Mouse (Mus musculus) E14TG2a.4 (cell line): ENCODE measurements around the gene Mia.

Experiments used
- H3K27me3 ChIP-seq: 2 replicates; pipeline ENCODE4 v1.6.1; 2014; ENCODE audit warnings: low read length, control low read depth; ENCODE audit not compliant: insufficient read depth
- H3K36me3 ChIP-seq: 2 replicates; pipeline ENCODE4 v1.6.1; 2014; ENCODE audit warnings: low read length, control low read depth; ENCODE audit not compliant: insufficient read depth
- H3K4me1 ChIP-seq: replicated peaks from 2 replicates; pipeline ENCODE4 v1.6.1; 2014; ENCODE audit warnings: low read depth, low read length, control low read depth
- H3K4me3 ChIP-seq: replicated peaks from 2 replicates; pipeline ENCODE4 v1.5.1; 2014; ENCODE audit warnings: mild to moderate bottlenecking, low read length
- H3K9me3 ChIP-seq: 2 replicates; pipeline ENCODE4 v1.6.1; 2014; ENCODE audit warnings: low read length, control low read depth
- CTCF ChIP-seq: conservative IDR thresholded peaks from 2 replicates; pipeline ENCODE4 v1.5.1; 2014; ENCODE audit warnings: low read length
- NANOG ChIP-seq: IDR thresholded peaks from 2 replicates; pipeline ENCODE4 v1.6.1; 2014; ENCODE audit warnings: borderline replicate concordance, low read length, mixed read lengths
- POU5F1 ChIP-seq: IDR thresholded peaks from 2 replicates; pipeline ENCODE4 v1.6.1; 2014; ENCODE audit warnings: low read length, borderline replicate concordance

Gene Mia

DNA sequence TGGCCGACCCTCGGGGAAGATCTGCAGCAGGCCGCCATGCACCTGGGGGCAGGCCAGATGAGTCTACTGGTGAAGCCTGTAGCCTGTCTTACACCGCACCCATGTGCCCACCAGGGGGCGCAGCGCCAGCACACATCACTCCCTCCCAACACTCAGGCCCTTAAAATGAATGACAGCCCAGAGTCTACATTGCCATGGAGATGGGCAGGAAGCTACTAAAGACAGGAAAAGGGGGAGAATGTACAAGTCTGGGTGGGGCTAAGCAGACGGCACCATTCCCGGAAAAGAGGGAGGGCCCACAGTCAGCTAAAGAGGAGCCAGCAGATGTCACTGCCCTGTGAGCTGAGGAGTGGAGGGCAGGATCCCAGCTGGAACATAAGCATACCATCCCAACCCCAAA lies 21.1 kb downstream of the Mia start:
- TF ChIP-seq CTCF (peak; percentile 86), POU5F1 (no peak)
- no peaks in the 10 kb centered on the region for H3K27me3 ChIP-seq
- peaks cover 71% of the 10 kb centered on the region for H3K36me3 ChIP-seq
- peaks cover 89% of the 10 kb centered on the region for H3K4me1 ChIP-seq
- H3K9me3 ChIP-seq = no peaks in the 10 kb centered on the region
- peak overlapping the region; percentile 45 for H3K4me3 ChIP-seq

DNA sequence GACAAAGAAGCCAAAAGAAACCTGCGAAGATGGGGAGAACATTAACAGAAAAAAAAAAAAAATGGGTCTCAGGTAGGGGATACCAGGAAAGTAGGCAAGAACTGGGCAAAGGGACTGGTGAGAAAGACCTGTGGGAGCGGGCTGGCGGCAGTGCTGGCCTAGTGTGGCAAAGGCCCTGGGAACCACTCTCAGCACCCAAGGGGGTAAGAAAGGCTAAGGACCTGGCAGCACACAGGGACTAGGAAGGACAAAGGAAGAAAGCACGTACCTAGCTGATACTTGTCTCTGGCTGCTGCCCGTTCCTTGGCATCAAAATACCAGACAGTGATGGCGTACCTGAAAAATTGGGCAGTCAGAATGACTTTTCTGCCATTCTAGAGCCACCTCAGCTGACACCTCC lies 21.7 kb downstream of the Mia start:
- Histone ChIP-seq H3K4me3 (0 out of 2 replicates have a peak overlapping the region, but pooled peaks have one; percentile 26), H3K9me3 (no peaks in the 10 kb centered on the region), H3K4me1 (peaks cover 87% of the 10 kb centered on the region), H3K27me3 (no peaks in the 10 kb centered on the region), H3K36me3 (peaks cover 68% of the 10 kb centered on the region)
- TF ChIP-seq POU5F1 = no peak
- no peak for TF ChIP-seq NANOG
- TF ChIP-seq CTCF = no peak

DNA sequence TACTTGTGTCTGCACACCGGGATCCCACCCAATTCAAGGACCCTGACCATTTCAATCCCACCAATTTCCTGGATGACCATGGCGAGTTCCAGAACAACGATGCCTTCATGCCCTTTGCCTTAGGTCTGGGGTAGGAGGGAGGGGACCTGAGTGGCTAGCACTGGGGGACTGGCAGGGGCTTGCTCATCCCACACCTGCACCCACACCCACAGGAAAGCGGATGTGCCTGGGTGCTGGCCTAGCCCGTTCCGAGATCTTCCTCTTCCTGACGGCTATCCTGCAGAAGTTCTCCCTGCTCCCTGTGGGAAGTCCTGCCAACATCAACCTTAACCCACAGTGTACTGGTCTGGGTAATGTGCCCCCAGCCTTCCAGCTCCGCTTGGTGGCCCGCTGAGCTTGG lies 22.8 kb downstream of the Mia start:
- H3K9me3 ChIP-seq = peaks cover 10% of the 10 kb centered on the region
- peaks cover 79% of the 10 kb centered on the region for H3K4me1 ChIP-seq
- TF ChIP-seq NANOG (no peak), POU5F1 (no peak), CTCF (no peak)
- H3K36me3 ChIP-seq = peaks cover 57% of the 10 kb centered on the region
- no peak overlapping the region for H3K4me3 ChIP-seq
- no peaks in the 10 kb centered on the region for H3K27me3 ChIP-seq

DNA sequence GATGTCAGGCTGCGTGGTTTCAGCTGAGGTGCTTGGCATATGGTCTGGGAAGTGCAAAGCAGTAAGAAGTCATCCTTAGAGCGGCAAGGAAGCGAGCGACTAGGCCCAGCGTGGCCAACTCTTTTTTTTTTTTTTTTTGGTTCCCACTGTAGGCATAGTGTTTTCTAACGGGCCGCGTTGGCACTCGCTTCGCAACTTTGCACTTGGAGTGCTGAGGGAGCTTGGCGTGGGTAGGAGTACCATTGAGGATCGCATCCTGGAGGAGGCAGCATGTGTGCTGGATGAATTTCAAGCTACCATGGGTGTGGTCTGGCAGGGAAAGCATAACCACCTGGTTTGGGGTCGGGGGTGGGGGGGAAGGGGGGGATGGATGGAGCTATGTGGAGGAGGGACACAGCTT lies 25.0 kb downstream of the Mia start:
- no peak for TF ChIP-seq NANOG
- no peak for TF ChIP-seq CTCF
- no peak for TF ChIP-seq POU5F1
- peak overlapping the region; percentile 65 for H3K4me3 ChIP-seq
- H3K27me3 ChIP-seq = no peaks in the 10 kb centered on the region
- H3K4me1 ChIP-seq = peaks cover 66% of the 10 kb centered on the region
- H3K36me3 ChIP-seq = peaks cover 36% of the 10 kb centered on the region
- peaks cover 11% of the 10 kb centered on the region for H3K9me3 ChIP-seq

DNA sequence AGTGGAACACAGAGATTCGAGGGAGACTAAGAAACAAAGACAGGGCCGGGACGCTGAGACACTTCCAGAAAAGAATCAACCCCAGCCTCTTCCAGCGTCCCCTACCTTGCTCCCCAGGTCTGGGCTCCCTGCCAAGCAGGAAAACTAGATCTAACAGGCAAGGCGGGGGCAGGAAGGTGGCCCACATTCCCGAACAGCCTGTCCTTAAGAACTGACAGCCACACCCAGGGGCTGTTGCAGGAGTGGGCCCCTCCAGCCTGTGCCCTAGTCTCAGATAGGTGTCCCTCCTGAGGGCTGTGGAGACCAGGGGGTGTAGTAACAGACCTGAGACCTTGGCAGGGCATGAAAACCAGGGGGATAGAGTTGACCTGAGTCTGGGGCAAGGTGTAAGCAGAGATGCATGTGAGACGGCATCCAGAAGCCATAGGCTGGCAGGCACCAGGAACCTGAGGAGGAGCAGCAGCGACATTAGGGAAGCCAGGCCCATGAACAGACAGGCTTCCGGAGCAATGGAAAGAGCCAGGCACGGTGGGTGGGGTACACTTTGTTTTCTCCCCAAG lies 27.7 kb downstream of the Mia start, which contains the start of gene Cyp2t4:
Cyp2t4 (plus strand) TSS at position 510 of the 560 bp plus-strand sequence.
- no peaks in the 10 kb centered on the region for H3K27me3 ChIP-seq
- H3K4me3 ChIP-seq = no peak within 1 kb of the TSS; the same call in 1 of the 2 replicates
- peaks cover 11% of the 10 kb centered on the region for H3K9me3 ChIP-seq
- TF ChIP-seq POU5F1 (no peak), CTCF (no peak)
- H3K4me1 ChIP-seq = peaks cover 40% of the 10 kb centered on the region
- H3K36me3 ChIP-seq = peaks cover 12% of the 10 kb centered on the region

DNA sequence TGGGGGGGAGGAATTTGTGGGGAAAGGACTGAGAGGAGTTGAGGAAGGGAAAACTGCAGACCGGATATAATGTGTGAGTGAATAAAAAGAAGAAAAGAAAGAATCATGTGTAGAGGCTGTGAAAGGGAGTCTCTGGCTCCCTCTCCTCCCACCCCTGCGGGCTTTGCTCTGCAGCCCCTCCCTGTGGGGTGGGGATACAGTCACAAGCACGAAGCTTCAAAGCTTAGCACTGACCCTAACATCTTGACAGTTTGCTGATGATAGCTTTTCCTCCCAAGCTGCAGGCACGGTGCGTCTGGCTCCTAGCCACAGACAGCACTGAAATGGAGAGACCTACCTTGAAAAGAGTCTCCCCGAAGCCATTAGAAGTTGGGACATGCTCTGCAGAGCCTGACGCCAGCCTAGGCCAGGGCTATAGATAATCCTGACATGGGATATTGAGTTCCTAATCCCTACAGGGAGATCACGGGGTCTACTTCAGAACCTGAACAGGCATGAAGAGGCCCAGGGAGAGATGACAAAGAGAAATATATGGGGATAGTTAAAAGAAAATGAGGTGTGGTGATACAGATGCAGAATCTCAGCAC lies 44.5 kb downstream of the Mia start:
- no peak overlapping the region for H3K4me3 ChIP-seq
- no peaks in the 10 kb centered on the region for H3K27me3 ChIP-seq
- TF ChIP-seq CTCF = no peak
- no peak for TF ChIP-seq NANOG
- no peak for TF ChIP-seq POU5F1
- peaks cover 17% of the 10 kb centered on the region for H3K9me3 ChIP-seq
- no peaks in the 10 kb centered on the region for H3K36me3 ChIP-seq
- H3K4me1 ChIP-seq = peaks cover 27% of the 10 kb centered on the region

DNA sequence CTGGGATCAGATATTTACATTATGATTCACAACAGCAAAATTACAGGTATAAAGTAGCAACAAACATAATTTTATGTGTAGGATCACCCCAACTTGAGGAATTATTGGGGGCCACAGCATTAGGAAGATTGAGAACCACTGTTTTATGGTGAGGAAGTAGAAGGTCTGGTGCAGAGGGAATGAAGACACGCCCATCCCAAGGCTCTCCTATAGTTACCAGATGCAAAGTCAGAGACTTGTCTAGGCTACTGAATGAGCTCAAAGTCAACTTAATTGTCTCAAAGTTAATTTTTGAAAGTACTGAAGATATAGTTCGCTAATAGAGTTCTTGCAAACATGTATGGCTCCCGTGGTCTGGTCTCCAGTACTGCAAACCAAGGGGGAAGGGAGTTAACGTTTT lies 47.2 kb downstream of the Mia start:
- Histone ChIP-seq H3K27me3 (no peaks in the 10 kb centered on the region), H3K9me3 (peaks cover 6% of the 10 kb centered on the region), H3K4me3 (no peak overlapping the region), H3K36me3 (no peaks in the 10 kb centered on the region), H3K4me1 (peaks cover 39% of the 10 kb centered on the region)
- TF ChIP-seq NANOG = no peak
- no peak for TF ChIP-seq POU5F1
- TF ChIP-seq CTCF = no peak

DNA sequence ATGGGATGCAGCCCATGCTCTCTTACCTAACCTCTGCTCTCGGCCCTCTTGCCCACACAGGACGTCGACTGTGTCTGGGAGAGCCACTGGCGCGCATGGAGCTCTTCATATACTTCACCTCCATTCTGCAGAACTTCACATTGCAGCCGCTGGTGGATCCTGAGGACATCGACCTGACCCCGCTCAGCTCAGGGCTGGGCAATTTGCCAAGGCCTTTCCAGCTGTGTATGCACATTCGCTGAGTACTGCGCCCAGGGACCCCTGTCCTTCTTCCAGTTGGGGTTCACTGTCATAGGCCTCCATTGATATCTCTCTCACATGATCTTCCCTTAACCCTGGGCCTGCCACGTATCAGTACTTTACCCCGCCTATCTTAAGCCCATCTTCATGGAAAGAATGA lies 47.8 kb downstream of the Mia start:
- no peak for TF ChIP-seq POU5F1
- no peak for TF ChIP-seq CTCF
- TF ChIP-seq NANOG = no peak
- H3K36me3 ChIP-seq = no peaks in the 10 kb centered on the region
- no peaks in the 10 kb centered on the region for H3K27me3 ChIP-seq
- peak overlapping the region; percentile 39 for H3K4me3 ChIP-seq
- peaks cover 6% of the 10 kb centered on the region for H3K9me3 ChIP-seq
- H3K4me1 ChIP-seq = peaks cover 39% of the 10 kb centered on the region

DNA sequence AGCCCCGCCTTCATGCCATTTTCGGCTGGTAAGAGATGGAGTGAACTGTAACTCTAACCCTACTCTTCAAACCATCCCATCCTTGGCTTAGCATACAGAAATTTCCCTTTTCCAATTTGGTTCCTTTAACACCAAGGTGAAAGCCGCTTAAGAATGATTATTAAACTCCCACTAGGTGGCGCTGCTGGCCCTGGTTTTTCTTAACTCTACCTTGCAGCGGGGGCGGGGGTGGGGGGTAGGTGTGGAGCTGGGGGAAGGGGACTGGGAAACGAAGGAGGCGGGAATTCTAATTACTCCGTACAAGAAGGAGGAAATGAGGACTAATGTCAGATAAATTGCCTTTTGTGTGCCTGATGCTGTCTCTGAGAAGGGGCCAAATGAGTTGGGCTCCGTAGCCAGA lies 48.4 kb downstream of the Mia start:
- Histone ChIP-seq H3K4me3 (peak overlapping the region; percentile 39; the same call in 1 of the 2 replicates), H3K9me3 (peaks cover 6% of the 10 kb centered on the region), H3K4me1 (peaks cover 39% of the 10 kb centered on the region), H3K36me3 (no peaks in the 10 kb centered on the region), H3K27me3 (no peaks in the 10 kb centered on the region)
- TF ChIP-seq NANOG = no peak
- peak; percentile 40 for TF ChIP-seq CTCF
- no peak for TF ChIP-seq POU5F1
